Mouse (Mus musculus) adrenal gland, postnatal 4 days (tissue): Measurements from ENCODE around the gene Nova2. TPM values are rescaled to one million over a fixed set of nuclear protein-coding genes. Genes with fewer than 3 reads are reported as not detected.

Source experiments
- DNase-seq, 2 experiments: peaks; one replicate each; pipeline ENCODE4 v3.0.0; 2021 to 2022; ENCODE audit warnings: low spot score in 2 of 2, mixed read lengths in 2 of 2
- total RNA-seq, 2 experiments: library from RNA; stranded (reverse); gene quantifications; 2 replicates each; pipeline ENCODE4 v1.2.3; 2021

The Nova2 gene
- total RNA-seq, 2 experiments from 2014 or later: 7.8 to 8.2 TPM

DNA sequence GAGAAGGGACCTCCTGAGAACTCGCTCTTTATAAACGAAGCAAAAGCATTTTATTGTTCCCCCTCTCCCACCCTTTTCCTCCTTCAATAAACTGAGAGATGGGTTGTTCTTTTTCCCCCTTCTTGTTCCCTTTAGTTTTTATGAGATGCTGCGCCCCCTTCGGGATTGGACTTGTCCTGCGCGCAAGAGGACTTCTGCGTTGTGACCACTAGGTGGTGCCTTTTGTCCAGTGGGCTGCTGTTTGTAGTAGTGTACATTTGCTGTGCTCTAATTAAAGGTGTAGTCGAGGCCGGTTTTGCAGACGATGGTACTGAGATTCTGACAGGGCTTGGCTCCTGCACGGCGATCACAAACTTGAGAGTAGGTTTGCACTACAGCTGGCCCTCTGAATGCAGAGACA lies 80.8 kb downstream of the Nova2 start:
- DNase-seq: peak in 1 of 2 experiments; percentile 73

DNA sequence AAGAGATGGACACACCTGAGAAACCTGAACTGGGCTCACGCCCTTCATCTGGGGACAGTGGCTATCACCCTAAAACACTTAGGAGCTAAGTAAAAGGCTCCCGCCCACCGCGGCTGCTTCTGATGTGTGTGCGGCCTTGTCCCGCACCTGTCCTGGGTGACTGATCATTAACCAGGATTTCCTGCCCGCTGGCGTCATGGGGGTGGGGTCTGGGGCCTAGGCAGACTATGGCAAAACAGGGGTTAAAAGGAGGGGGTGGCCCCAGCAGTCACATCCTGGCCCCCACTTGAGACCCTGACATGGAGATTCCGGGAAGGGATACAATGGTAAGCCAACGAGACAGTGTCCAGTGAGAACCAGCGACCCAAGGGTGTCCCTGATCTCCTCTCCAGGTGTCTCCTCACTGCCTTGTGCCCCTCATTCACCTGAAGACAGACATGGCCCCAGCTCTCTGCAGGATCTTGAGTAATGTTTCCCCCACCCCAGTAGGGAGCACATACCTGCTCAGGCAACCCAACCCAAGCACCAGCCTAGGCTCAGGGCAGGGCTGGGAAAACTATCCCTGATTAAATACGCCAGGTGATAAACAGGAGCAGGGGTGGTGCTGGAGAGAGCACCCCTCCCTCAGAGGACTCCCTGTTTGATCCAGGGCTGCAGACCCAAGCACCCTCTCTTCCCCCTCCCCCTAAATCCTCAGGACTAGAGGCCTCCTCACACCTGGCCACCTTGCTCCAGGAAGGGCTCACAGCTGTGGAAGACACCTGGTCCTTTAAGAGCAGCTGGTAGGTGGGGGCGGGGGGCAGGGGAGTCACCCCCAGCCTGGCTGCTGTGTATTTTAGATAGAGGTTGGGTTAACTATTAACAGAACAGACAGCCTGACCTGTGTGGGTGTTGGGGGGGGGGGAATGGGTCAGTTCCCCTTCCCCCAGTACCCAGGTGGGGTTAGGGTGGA lies 81.6 kb downstream of the Nova2 start:
- DNase-seq: no peak

DNA sequence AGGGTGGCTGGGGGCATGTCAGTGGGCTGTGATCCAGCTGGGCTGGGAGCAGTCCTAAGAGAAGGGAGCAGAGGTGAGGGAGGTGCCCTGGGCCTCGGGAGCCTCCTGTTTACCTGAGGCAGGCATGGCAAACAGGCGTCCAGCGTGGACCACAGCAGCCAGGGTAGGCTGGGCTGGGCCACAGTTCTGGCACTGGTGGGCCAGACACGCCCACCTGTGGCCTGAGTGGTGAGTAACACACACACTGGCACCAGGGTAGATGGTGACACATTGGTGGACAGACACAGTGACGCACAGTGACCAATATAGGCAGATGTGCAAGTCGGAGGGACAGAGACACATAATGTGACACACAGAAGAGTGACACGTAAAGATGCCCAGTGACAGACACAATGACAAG lies 84.9 kb downstream of the Nova2 start:
- DNase-seq: no peak

DNA sequence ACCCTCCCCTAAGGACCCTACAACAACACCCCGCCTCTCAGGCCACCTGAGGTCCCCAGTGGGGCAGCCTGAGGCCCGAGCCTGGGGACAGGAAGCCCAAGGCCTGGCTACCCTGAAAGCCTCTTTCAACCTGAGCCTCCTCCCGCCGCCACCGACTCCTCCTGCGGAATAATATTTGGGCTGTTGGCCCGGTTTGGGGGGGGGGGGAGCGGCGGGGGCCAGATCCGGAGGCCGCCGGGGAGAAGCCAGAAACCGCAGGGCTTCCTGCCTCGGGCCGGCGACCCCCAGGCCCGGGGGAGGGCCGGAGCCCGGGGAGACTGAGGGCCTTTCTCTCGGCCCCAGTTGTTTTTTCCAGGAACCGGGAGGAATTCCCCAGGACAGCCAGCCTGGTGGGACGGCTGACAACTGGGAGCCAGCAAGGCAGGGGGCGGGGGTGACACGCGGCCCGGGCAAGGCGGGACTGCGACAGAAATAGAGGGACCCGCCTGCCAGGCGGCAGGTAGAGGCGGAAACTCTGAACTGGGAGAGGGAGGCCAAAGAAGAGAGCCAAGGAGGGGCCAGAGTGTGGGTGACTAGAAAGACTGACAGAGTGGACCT lies 86.4 kb downstream of the Nova2 start:
- DNase-seq: no peak

DNA sequence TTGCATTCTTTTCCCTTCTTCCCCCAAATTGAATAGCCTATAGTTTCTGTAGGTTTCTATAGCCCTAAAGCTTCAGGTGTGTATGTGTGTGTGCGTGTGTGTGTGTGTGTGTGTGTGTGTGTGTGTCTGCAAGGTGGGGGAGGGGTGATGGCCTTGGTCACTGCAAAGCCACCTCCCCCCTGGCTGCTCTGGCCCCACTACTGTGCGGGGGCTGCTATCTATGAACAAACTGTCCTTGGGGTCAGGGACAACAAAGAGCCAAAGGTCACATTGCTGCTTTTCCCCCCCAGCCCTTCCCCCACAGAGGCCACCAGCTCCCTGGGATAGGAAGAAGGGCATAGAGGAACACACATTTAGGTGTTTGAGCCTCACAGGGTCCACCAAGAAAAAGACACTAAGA lies 87.2 kb downstream of the Nova2 start:
- DNase-seq: no peak

DNA sequence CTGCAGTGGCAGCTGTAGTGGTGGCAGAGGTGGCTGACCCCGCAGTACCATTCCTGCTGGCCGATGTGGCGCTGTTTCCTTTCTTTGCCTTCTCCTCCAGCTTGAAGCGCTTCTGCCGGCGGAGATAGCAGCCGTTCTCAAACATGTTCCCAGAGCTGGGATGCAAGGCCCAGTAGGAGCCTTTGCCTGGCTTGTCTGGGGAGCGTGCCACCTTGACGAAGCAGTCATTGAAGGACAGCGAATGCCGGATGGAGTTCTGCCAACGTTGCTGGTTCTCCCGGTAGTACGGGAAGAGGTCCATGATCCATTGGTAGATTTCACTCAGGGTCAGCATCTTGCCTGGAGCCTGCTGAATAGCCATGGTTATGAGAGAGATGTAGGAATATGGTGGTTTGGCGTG lies 88.8 kb downstream of the Nova2 start:
- DNase-seq: no peak

Other genes starting within 250 kb of the Nova2 start
- not detected for gene Psg20, start 239.7 kb upstream of the Nova2 start, total RNA-seq
- not detected for gene Psg22, start 207.8 kb upstream of the Nova2 start, total RNA-seq
- not detected for gene Psg19, start 127.4 kb upstream of the Nova2 start, total RNA-seq
- gene Psg17, start 104.3 kb upstream of the Nova2 start, total RNA-seq: not detected
- gene Mill2, start 85.9 kb upstream of the Nova2 start, total RNA-seq: 1 to 10 TPM; 5.1 to 8.1 TPM
- 10 to 100 TPM in 1 of 2 experiments, 1 to 10 TPM in 1; 7.2 to 12.0 TPM for gene Pglyrp1, start 54.6 kb upstream of the Nova2 start, total RNA-seq
- 10 to 100 TPM; 16.5 to 19.2 TPM for gene Ccdc61, start 15.5 kb upstream of the Nova2 start, total RNA-seq
- gene Nanos2, start 61.5 kb downstream of the Nova2 start, total RNA-seq: under 1 TPM in 1 of 2 experiments, not detected in 1; 0.20 TPM
- gene Mypop, start 65.4 kb downstream of the Nova2 start, total RNA-seq: 1 to 10 TPM; 7.2 to 8.3 TPM
- gene Irf2bp1, start 78.2 kb downstream of the Nova2 start, total RNA-seq: 10 to 100 TPM; 44.3 to 49.1 TPM
- 1 to 10 TPM in 1 of 2 experiments, under 1 TPM in 1; 0.50 to 4.5 TPM for gene Foxa3, start 97.7 kb downstream of the Nova2 start, total RNA-seq
- gene Sympk, start 98.5 kb downstream of the Nova2 start, total RNA-seq: 100 to 1,000 TPM; 109 to 119 TPM
- gene Rsph6a, start 128.8 kb downstream of the Nova2 start, total RNA-seq: not detected
- 10 to 100 TPM; 67.0 to 70.3 TPM for gene Dmwd, start 150.3 kb downstream of the Nova2 start, total RNA-seq
- gene Dmpk, start 158.0 kb downstream of the Nova2 start, total RNA-seq: 10 to 100 TPM; 70.0 to 74.7 TPM
- 10 to 100 TPM; 23.4 to 25.3 TPM for gene Six5, start 168.7 kb downstream of the Nova2 start, total RNA-seq
- under 1 TPM; 0.59 to 0.98 TPM for gene Gm4969, start 192.5 kb downstream of the Nova2 start, total RNA-seq
- 10 to 100 TPM; 13.7 to 14.6 TPM for gene Fbxo46, start 194.0 kb downstream of the Nova2 start, total RNA-seq
- 10 to 100 TPM; 16.1 TPM for gene Qpctl, start 223.4 kb downstream of the Nova2 start, total RNA-seq
- 100 to 1,000 TPM; 111 to 116 TPM for gene Snrpd2, start 223.8 kb downstream of the Nova2 start, total RNA-seq
- gene Gipr, start 240.2 kb downstream of the Nova2 start, total RNA-seq: 1 to 10 TPM; 1.9 to 2.5 TPM